Mouse (Mus musculus): Measurements from ENCODE around the gene Chaf1a.

Gene Chaf1a

DNA sequence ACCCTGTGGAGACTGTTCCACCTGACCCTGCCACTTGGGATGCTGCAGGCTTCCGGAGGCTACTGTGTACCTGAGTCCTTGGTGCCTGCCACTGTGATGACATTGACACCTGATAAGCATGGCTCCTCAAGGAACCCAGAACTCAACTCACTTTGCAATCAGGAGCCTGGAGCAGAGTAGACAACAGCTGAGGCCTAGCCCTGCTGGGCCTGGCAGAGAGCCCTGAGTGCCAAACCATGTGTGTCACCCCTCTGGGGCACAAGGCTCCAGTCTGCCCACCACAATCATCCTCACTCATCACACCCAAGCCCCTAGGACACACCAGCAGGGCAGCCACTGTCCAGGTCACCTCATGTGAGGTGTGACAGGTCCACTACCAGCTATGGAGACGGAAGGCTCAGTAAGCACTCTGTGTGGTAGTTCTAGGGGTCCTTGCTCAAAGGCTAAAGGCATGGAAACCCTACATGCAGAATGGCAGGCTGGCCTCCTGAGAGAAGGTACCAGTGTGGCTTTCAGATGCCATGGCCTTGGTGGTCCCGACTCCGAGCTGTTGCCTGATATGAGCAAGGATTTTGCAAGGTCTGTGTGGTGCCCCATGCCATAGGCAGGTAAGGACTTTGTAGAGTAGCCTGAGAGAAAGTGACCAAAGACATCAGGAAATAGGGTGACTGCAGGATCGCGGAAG is 19.7 kb upstream of the Chaf1a start:
- DNase-seq (ENCODE audit: low spot score in 2 of 2): no peak

DNA sequence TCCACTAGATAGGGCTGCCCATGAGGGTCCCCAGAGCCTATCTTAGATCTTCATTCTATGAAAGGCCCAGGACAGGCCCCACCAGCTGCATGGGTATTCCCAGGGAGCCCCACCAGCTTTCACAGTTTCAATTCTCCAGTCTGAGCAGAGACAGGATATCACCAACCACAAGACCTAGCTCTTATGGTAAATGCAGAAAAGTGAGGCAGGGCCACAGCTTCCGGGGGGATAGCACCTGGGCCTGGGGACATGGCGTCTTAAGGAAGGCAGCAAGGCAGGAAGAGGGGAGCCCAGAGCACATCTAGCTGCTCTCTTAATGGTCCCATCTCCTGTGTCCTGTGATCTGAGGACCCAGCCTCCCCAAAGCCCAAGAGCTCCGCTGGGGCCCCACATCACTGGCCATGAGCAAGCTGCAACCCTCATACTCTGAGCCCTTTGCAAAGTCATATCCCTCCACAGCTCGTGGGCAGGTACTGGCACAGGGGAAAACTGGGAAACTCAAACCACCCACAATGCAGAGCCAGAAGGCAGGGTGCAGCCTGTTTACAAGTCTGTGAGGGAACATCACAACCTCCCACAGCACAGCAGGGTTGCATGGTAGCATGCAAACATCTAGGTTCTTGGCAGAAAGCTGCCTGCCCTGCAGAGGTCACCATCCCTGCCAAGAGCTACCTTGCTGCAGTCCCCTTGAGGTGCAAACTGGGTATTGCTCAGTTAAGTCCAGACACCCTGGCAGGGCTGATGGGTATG is 18.9 kb upstream of the Chaf1a start:
- no peak for DNase-seq (ENCODE audit: low spot score in 2 of 2)

DNA sequence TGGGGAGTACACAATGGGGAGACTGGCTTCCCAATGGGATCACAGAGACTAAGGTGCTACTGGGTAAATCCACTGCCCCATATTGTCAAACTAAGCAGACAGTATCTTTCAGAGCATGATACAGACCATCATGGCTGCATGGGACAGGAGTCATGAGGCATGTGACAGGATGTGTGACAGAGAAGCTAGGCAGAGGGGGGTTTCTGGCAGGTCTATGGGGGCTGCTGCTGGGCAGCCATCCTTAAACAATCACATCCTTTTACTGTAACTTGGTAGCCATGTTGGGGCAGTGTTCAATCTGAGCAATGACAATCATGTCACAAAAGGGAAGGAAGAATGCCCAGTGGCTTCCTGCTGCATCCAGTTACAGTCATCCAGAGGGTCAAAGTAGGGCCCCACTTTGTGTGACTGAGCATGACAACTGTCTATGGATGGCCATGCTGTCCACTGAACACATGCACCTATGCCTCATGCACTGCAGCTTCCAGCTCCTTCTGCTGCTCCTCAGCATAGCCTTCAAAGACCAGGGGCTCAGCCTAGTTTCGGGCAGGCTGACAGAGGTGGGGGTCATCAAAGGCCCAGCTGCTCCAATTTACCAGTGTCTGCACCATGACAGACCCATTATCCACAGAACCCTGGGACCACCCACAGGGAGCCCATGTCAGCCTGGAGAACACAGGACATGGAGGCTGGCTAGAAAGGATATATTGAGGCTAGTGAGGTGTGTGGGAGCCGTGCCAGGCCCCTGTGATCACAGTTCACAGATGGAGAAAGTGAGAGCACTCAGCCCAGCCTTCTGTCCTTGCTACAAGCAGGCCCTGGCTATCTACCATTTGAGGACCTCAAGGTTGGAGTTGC is 17.9 kb upstream of the Chaf1a start:
- no peak for DNase-seq (ENCODE audit: low spot score in 2 of 2)

DNA sequence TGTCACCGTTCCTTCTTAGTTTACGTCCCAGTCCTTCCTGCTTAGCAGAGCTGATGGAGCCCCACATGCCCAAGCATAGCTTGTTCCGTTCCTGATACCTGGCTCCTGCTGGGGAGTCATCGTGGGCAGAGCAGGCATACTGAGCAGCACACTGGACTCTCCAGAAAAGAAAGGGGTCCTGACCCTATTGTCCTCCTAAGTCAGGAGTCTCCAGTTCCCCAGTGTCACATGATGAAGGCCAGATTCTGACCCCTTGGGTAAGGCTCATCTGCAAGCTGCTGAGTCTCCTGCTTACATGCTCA is 17.3 kb upstream of the Chaf1a start:
- DNase-seq (ENCODE audit: low spot score in 2 of 2): no peak

DNA sequence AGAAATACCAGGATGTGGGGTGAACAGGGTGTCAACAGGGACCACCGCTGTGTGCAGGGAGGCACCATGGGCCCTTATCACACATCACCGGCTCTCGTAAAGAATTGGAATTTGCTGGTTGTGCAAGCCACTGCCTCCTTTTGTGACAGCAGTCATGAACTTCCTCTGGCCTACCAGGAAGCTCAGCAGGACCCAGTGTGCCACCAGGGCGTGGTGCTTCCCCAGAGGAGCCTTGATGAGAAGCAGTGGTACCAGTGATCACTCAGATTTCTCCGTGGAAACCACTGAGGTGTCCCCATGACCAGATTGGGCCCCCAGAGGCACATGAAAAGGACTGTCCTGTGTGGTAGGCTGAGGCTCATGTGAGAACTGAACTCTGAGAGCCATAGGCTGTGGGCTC is 16.9 kb upstream of the Chaf1a start:
- no peak for DNase-seq (ENCODE audit: low spot score in 2 of 2)

DNA sequence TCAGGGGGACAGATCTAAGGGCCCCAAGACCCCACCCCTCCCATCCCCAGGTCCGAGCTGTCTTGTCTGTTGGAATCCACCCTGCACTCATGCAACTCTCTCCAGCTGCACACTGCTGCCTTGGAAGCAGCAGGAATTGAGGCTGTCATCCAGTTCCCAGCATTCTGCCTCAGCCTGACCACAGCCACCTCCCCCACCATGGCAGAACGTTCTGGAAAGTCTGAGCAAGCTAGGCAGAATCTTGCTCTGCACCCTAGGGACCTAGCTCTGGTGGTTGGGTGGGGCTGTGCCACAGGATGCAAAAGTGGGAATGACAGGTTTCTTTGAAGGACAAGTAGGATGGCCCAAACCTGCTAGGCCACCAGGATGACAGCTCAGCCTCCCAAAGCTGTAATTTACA is 15.8 kb upstream of the Chaf1a start:
- DNase-seq (ENCODE audit: low spot score in 2 of 2): no peak

DNA sequence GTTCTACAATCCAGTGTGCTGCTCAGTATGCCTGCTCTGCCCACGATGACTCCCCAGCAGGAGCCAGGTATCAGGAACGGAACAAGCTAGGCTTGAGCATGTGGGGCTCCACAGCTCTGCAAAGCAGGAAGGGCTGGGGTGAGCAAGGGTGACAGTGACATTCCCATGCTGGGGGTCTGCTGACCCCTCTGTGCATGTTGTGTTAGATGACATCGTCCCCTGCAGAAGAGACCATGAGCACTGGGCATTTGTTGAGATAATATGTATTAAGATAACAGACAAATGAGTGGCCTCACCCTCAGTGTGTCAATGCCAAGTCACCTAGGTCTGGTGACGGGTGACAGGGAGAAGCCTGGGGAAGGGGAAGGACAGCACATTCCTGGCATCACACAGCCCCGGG is 15.3 kb upstream of the Chaf1a start:
- DNase-seq (ENCODE audit: low spot score in 2 of 2): no peak

DNA sequence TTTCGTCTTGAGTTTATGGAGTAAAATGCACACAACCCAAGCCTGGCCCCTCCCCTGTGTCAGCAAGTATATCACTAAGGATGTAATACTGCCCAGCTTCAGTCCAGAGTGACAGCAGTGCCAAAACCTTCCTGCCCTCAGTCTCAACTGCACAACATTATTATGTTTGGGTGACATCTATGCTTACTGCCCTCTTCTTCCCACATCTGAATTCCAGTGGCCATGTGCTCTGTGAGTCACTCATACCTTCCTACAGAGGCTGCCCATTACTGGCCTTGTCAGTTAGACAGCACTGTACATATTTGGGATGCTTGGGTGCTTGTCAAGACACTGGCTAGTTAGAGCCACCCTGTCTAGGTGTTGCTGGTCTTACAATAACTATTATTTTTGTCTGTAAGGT is 13.9 kb upstream of the Chaf1a start:
- DNase-seq (ENCODE audit: low spot score in 2 of 2): no peak

DNA sequence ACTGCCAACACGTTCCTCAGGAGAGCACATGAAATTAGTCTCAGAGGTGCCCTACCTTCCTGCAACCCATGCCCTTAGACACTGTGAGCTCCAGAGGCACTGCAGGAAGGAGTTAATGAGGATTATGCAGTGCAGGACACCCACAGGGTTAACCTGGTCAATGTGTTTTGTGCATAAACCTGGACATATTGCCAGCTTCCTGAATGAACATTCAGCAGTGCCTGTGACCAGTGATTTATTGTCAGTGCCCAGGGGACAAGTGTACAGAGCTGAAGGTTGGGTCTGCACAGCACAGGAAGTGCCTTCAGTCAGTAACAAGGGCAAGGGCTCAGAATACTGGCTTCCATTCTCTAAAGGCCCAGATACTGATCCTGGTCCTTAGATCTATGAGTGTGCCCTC is 13.4 kb upstream of the Chaf1a start:
- DNase-seq (ENCODE audit: low spot score in 2 of 2): no peak

DNA sequence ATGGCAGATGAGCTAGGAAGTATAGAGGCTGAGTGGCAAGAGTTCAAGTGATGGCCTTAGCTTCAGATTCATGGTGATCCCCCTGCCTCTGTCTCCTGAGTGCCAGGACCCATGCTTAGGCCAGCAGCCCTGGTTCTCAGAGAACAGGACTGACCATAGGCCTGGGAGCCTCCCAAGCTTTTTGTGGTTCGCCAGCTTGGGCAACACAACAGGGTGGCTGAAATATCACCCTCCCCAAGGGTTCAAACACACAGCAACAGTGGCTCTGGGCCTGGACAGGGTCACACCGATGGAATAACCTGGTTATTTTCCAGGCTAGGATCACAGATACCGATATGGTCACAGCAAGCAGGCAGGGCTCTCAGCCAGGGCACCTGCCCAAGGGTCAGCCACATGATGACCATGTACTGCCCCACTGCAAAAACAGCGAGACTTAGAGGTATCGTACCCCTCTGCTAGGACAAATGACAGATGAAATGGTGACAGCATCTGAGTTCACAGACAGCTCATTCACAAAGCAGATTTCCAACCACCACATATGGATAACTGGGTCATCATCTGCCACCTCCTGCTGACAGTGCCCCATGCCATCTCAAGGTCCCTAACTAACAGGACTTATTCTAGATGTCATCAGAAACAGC is 12.3 kb upstream of the Chaf1a start:
- DNase-seq (ENCODE audit: low spot score in 2 of 2): no peak

DNA sequence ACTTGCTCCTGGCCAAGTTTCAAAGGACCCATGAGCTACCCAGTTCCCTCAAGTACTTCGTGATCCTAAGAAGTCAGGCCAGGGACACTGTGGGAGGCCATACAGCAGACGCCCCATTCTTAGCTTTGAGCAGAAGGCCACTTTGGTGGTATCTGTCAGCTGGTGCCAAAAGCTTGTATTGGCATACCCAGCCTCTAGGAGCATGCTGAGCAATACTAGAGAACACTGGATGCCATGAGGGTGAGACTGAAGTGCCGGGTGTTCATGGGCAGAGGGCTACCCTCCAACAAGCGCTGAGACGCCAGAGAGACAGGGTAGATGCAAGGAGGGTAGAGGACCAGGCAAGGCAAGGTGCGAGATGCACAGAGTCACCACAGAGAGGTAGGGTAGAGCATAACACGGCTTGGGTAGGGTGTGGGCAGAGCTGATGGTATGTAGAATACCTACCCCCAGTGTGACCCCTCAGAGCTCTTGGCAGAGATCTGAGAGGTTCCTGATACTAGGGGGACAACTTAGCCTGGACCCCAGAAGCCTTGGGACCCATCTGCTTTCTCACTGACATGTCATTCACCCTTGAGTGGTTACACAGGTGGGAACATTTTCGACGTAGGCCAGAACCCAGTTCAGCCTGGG is 9.9 kb upstream of the Chaf1a start:
- no peak for DNase-seq (ENCODE audit: low spot score in 2 of 2)

DNA sequence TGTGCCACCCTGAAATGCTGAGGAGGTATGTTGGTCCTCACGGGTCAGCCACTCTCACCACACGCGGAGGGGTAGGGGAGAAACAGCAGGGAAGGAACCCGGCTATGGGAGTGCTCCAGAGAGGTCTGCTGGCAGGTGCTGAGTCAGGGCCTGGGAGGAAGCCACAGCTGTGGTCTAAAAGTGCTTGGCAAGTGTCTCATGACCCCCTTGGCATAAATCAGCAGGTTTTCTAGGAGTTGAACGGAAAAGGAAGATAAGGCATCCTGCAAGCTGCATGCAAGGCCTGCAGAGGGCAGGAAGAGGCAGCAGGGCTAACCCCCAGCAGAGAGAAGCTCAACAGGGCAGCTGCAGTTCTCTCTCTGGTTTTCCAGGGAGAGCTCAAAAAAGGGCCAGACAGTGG is 9.3 kb upstream of the Chaf1a start:
- no peak for DNase-seq (ENCODE audit: low spot score in 2 of 2)

DNA sequence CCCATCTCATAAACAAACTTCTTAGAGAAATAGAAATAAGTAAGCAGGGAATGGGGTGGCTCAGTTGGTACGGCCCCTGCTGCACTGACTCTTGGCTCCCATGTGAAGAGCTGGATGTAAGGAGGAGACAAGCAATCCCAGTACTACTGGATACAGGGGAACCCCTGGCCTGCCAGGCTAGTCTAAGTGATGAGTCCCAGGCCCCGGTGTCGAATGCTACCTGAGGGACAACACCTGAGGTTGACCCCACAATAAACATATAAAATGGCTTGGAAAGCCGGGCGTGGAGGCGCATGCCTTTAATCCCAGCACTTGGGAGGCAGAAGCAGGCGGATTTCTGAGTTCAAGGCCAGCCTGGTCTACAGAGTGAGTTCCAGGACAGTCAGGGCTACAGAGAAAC is 8.8 kb upstream of the Chaf1a start:
- DNase-seq (ENCODE audit: low spot score in 2 of 2): no peak

DNA sequence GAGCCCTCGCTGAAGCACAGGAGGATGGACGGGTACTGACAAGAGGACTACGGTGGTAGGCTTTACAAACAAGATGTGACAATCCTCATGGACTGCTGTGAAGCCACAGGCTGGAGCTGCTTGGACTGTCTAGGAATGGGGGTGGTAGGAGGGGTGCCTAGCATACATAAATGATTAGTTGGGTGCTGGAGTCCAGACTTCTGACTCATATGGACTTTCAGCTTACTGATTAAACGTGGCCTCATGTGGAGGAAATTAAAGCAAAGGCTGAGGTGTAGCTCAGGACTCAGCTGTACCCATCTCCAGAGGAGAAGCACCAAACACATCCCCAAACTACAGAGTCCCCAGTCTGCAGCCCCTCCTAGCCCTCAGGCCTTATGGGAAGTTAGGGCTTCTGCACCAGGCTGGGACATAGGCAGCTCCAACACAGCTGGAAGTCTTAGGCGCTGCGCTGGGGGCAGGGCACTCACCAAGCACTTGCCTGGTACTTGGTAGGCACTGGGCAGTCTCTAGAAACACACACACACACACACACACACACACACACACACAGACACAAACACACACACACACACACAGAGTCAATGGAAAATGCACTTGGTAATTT is 8.0 kb upstream of the Chaf1a start:
- no peak for DNase-seq (ENCODE audit: low spot score in 2 of 2)

DNA sequence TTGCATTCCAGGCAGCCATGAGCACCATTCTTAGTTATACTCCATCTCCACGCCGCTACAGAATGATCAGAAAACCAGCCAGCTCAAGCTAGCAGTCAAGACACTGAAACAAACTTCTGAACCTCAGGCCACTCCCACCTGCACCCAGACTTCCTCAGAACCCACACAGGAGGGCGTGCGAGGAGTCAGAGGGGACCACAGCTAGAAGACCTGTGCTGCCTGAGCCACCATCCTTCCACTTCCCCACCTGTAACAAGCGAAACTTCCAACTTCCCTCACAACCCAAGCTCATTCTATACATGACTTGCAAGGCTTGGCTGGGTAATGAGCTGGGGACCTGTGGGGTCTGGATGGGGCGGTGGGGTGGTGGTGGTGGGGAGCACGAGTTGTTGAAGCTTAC is 7.4 kb upstream of the Chaf1a start:
- peak in 1 of 2 experiments; percentile 38 for DNase-seq (ENCODE audit: low spot score in 2 of 2)

DNA sequence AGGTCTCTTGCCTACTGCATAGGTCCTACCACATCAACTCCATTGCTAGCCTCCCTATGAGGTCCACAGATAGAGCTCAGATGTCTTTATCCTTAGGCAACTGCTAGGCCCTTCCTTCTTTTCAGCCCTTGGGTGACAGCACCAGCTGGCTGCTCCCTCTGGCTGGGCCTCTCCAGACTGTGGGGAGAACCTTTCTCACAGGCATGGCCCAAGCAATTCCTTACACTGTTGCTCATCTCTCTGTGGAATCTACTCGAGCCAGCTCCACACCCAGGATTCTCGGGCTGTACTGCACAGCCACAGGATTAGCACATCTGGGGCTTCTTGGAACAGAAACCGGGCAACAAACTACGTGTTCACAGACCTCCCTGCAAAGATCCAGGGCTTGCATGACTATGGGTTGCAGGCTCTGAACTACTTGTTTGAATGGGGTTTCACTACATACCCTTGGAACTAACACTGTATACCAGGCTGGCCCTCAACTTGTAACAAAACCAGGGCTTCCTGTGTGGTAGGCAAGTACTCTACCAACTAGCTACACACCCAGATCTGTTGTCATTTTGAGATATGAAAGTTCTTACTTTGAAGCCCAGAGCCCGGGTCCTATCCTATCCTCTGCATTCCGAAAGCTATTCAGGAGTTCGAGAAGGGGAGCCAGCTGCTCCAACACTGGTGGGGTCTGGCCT is 6.1 kb upstream of the Chaf1a start:
- DNase-seq (ENCODE audit: low spot score in 2 of 2): no peak

DNA sequence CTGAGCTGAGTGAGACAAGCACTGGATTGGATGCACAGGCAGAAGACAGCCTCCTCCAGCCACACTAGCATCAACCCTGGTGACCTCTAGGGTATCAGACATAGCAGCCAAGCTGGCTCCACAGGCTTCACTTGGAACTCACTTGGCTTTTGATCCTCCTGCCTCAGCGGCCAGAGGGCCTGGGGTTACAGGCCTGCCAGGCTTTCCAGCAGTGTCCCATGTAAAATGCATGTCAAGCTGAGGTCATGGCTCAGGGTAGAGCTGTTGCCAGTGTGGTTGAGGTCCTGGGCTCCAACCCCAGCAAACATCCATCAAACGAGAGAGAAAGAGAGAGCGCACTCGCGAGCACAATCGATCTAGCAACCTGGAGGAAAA is 5.5 kb upstream of the Chaf1a start:
- DNase-seq (ENCODE audit: low spot score in 2 of 2): no peak

DNA sequence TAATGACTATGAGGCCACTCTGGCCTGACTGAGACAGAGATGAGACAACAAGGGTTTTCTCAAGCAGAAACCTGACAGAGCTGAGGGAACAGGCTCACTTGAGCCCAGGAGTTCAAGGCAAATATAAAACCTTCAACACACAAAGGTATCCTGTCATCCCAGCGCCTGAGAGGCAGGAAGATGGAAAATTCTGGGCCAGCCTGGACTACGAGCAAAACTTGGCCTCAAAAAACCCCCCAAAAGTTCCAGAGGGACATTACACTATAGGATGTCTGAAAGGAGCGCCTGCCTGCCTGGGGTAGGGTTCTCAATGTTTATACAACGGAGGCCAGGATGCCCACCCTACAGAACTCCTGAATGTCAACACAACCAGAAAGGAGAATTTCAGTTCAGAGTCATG is 5.0 kb upstream of the Chaf1a start:
- no peak for DNase-seq (ENCODE audit: low spot score in 2 of 2)

DNA sequence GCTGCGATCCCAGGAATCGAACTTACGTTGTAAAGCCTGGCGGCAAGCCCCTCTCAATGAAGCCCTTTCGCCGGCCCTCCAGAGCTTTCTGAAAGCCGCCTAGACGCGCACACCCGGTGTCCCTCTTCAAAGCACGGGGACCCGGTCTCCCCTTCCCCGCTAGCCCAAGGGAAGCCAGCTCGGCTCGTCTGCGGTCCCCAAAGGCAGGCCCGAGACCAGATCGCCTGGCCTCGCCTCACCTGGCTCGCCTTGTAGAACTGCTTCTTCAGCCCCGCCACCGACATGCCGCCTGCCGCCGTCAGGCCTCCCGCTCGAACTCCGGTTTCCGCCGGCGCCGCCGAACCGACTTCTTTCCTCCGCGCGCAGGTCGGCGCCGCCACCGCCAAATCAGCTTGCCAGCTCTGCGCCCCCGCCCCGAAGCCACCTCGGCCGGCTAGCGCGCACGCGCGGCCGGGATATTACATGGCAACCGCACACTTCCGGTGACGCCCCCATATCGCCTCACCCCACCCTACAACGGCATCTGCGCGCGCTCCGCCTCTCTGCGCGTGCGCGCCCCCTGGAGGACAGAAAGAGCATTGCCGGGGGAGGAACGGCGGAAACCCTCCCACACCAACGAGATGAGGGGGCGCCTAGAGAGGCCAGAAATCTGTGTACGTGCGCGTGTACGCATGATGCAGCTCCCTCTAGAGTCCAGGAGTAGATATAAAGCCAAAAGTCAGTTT is 3.9 kb upstream of the Chaf1a start, which contains the start of gene Sh3gl1:
Gene Sh3gl1, minus strand, starts transcription at position 460 of the 725 bp plus-strand sequence.
- DNase-seq (ENCODE audit: low spot score in 2 of 2): peak; percentile 99

DNA sequence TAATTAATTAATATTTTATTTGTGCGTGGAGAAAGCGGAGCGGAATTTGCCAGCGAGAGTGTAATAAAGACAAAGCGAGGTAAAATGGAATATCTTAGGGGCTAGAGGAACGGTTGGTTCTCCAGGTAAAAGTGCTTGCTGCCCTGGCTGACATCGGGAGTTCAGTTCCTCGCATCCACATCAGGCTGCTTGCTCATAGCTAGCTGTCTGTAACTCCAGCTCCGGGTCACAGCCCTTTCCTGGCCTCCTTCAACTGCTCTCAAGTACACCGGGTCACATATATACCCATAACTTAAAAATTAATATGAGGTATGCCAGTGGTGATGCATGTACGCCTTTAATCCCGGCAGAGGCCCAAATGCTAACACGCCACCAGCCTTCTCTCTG is 3.3 kb upstream of the Chaf1a start:
- no peak for DNase-seq (ENCODE audit: low spot score in 2 of 2)

Measured in spleen, postnatal 14 days (tissue).